ENCODE assay signal across 11 mouse cellular contexts in genomic region chr8:13466989-13467388, GRCm38 (mm10). TPM values are rescaled to one million over a fixed set of nuclear protein-coding genes. Genes with fewer than 3 reads are reported as not detected.
DNase-seq lines count a peak whose midpoint lies in the region; ATAC-seq and TF ChIP-seq lines count a peak whose summit lies in the region.
"Had no signal": no experiment of that assay in that cellular context is flagged by ENCODE, and none has a peak within 500 bp of the region (broad histone marks: within the 10 kb centered on the region; RNA-seq: fewer than 3 reads in every experiment).

No protein-coding gene starts in this region.

- H3K27me3 ChIP-seq in cerebellum, adult 2 months (ENCODE audit: control insufficient read depth, insufficient read depth, low read length): no peaks in the 10 kb centered on the region
- no peaks in the 10 kb centered on the region for H3K27me3 ChIP-seq in kidney, postnatal 0 days (ENCODE audit: insufficient read depth, low read length)
- no peaks in the 10 kb centered on the region for H3K27me3 ChIP-seq in spleen, adult 2 months (ENCODE audit: control insufficient read depth, insufficient read depth, low read length)
- H3K27me3 ChIP-seq: heart, embryonic 15.5 days had no signal

- no peak for ATAC-seq in cerebellum, adult (ENCODE audit: insufficient number of reproducible peaks, low FRiP score, low TSS enrichment)
- no peak for ATAC-seq in kidney, postnatal 0 days (replicated peaks; ENCODE audit: low FRiP score, low read depth)
- ATAC-seq: CD4-positive, CD25-positive, alpha-beta regulatory T cell, adult 4 months had no signal

- TF ChIP-seq CTCF in cerebellum, adult 2 months (IDR thresholded peaks at IDR 0.05; ENCODE audit: borderline replicate concordance, insufficient read depth, low read depth, low read length): peak; percentile 60
- TF ChIP-seq CTCF in kidney, postnatal 0 days (IDR thresholded peaks at IDR 0.05; ENCODE audit: low read depth): peak; percentile 67
- peak; percentile 6; the same call in 1 of the 2 replicates for TF ChIP-seq CTCF in spleen, adult 2 months (IDR thresholded peaks at IDR 0.05; ENCODE audit: extremely low read depth, insufficient read depth, insufficient read length, insufficient replicate concordance)

- peaks cover 15% of the 10 kb centered on the region; the same call in 1 of the 2 replicates for H3K36me3 ChIP-seq in kidney, postnatal 0 days (ENCODE audit: insufficient read depth, low read length)
- H3K36me3 ChIP-seq in spleen, adult 2 months (ENCODE audit: control insufficient read depth, insufficient read depth, low read length): no peaks in the 10 kb centered on the region

- no peak overlapping the region for H3K4me3 ChIP-seq in cerebellum, adult 2 months (replicated peaks; ENCODE audit: insufficient read depth, low read depth, low read length)
- H3K4me3 ChIP-seq in kidney, postnatal 0 days (replicated peaks; ENCODE audit: low read depth, low read length): no peak overlapping the region
- H3K4me3 ChIP-seq in spleen, adult 2 months (ENCODE audit: extremely low read depth, insufficient read depth, insufficient read length): no peak overlapping the region
- H3K4me3 ChIP-seq: heart, embryonic 15.5 days had no signal

- H3K4me1 ChIP-seq in cerebellum, adult 2 months (ENCODE audit: control insufficient read depth, insufficient read depth, low read length): peaks cover 11% of the 10 kb centered on the region
- peaks cover 5% of the 10 kb centered on the region; the same call in 1 of the 2 replicates for H3K4me1 ChIP-seq in kidney, postnatal 0 days (replicated peaks; ENCODE audit: insufficient read depth, low read length)
- H3K4me1 ChIP-seq in spleen, adult 2 months (ENCODE audit: control insufficient read depth, insufficient read depth, insufficient read length): no peaks in the 10 kb centered on the region

- no peak for TF ChIP-seq POLR2A in cerebellum, adult 2 months (IDR thresholded peaks at IDR 0.05; ENCODE audit: borderline replicate concordance, insufficient read depth, low read length)
- no peak for TF ChIP-seq POLR2A in spleen, adult 2 months (IDR thresholded peaks at IDR 0.05; ENCODE audit: low read depth, low read length)

- 62% methylated on average over 5 of the region's 5 CpGs for WGBS in cerebellum, adult 2 months
- 37% methylated on average over 5 of the region's 5 CpGs for WGBS in kidney, postnatal 0 days
- 73% methylated on average over 5 of the region's 5 CpGs for WGBS in spleen, adult 2 months

- H3K9ac ChIP-seq in kidney, postnatal 0 days (ENCODE audit: low read depth, low read length): no peak overlapping the region
- H3K9ac ChIP-seq: heart, embryonic 15.5 days had no signal

- DNase-seq in cerebellum, adult 2 months: peak in 1 of 2 experiments; percentile 25
- DNase-seq in kidney, postnatal 0 days (ENCODE audit: low spot score): peak; percentile 55
- DNase-seq in kidney, adult 8-10 months: no peak
- DNase-seq in spleen, adult 2 months (ENCODE audit: low read depth in 1 of 2, low spot score in 2 of 2): no peak
- DNase-seq in spleen, adult 12 weeks (ENCODE audit: low spot score): no peak
- peak; percentile 47 for DNase-seq in thymus, postnatal 4 days
- DNase-seq in lung, postnatal 14 days: no peak
- DNase-seq: layer of hippocampus, postnatal 36 days had no signal

- H3K27ac ChIP-seq in cerebellum, adult 2 months (ENCODE audit: insufficient read depth, low read length): no peak overlapping the region
- no peak overlapping the region for H3K27ac ChIP-seq in kidney, postnatal 0 days
- H3K27ac ChIP-seq in spleen, adult 2 months (ENCODE audit: insufficient read depth, low read length): no peak overlapping the region
- H3K27ac ChIP-seq: heart, embryonic 15.5 days had no signal

- H3K4me2 ChIP-seq in kidney, postnatal 0 days (ENCODE audit: low read length): no peak overlapping the region
- H3K4me2 ChIP-seq: heart, embryonic 15.5 days had no signal

- H3K9me3 ChIP-seq in kidney, postnatal 0 days (replicated peaks; ENCODE audit: low read length): no peaks in the 10 kb centered on the region
- H3K9me3 ChIP-seq: heart, embryonic 15.5 days had no signal

RNA-seq across cellular contexts. Expression of gene Gas6, which starts 27.3 kb away (rescaled TPM):
- 141 and 145 TPM in 2 replicates for polyA plus RNA-seq in cerebellum, adult 2 months (2012; rRNA removed)
- 153 and 166 TPM in 2 replicates for polyA plus RNA-seq in kidney, postnatal 0 days (2015; fragmentation: Nextera tagmentation; extraction: Ambion mirVana)
- 54.0 and 68.1 TPM in 2 replicates for polyA plus RNA-seq in spleen, adult 2 months (2012; rRNA removed)
- polyA plus RNA-seq: CD4-positive, CD25-positive, alpha-beta regulatory T cell, adult 4 months had no signal

RNA-seq across cellular contexts. Expression of gene Tmem255b, which starts 32.0 kb away (rescaled TPM):
- polyA plus RNA-seq in cerebellum, adult 2 months (2012; rRNA removed): 1.0 and 1.4 TPM in 2 replicates
- 1.1 and 1.5 TPM in 2 replicates for polyA plus RNA-seq in kidney, postnatal 0 days (2015; fragmentation: Nextera tagmentation; extraction: Ambion mirVana)
- 1.1 and 1.3 TPM in 2 replicates for polyA plus RNA-seq in spleen, adult 2 months (2012; rRNA removed)
- polyA plus RNA-seq: CD4-positive, CD25-positive, alpha-beta regulatory T cell, adult 4 months had no signal

Comparison
In these comparisons a context has a peak if more than half of its experiments do, and no peak if none do; other contexts are left out.
1. DNase-seq: peak in kidney, postnatal 0 days (single experiment) and thymus, postnatal 4 days (single experiment); none in kidney, adult 8-10 months (0 of 2), spleen, adult 2 months (0 of 2), spleen, adult 12 weeks (single experiment) and lung, postnatal 14 days (single experiment).
2. CTCF ChIP-seq: peak in every context shown above with its lines; median percentile 67 in kidney, postnatal 0 days; 60 in cerebellum, adult 2 months; 6 in spleen, adult 2 months.